Mouse (Mus musculus): Measurements from ENCODE around the gene Ssb. TPM values are rescaled to one million over a fixed set of nuclear protein-coding genes. Genes with fewer than 3 reads are reported as not detected.
"Not testable (repeated sequence)": the region's sequence is repeated elsewhere in the genome, so short reads cannot be mapped to it uniquely, and the experiment has no call there.

Ssb gene
- polyA plus RNA-seq, 1 experiment from 2014 or later = 201 TPM

DNA sequence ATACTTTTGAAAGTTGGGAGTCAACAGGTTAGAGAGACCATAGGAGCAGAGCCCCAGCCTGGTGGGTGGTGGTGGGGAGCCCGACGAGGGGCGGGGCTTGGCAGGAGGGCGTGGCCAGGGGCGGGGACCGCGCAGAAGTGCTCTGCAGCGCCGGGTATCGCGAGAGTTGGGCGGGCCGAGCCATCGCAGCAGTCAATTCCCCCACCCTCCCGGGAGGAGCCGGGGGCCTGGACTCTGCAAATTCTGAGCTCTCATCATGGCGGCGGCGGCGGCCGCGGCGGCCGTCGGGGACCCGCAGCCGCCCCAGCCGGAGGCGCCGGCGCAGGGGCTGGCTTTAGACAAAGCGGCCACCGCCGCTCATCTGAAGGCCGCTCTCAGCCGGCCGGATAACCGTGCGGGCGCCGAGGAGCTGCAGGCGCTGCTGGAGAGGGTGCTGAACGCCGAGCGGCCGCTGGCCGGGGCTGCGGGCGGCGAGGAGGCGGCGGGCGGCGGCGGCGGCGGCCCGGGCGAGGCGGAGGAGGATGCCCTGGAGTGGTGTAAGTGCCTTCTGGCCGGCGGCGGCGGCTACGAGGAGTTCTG is 35.8 kb downstream of the Ssb start, which contains the start of gene Ubr3:
Gene Ubr3, plus strand, starts transcription at position 208 of the 579 bp plus-strand sequence.
- Histone ChIP-seq H3K9me3 (replicated peaks) (no peaks in the 10 kb centered on the region), H3K4me3 (peak within 1 kb of the TSS; percentile 97), H3K27ac (peak within 1 kb of the TSS; percentile 96), H3K4me2 (peak within 1 kb of the TSS; percentile 85), H3K36me3 (no peaks in the 10 kb centered on the region), H3K9ac (peak within 1 kb of the TSS; percentile 100), H3K27me3 (no peaks in the 10 kb centered on the region), H3K4me1 (replicated peaks) (peaks cover 12% of the 10 kb centered on the region)
- whole genome bisulfite sequencing = under 1% methylated on average over 54 of the region's 65 CpGs
- peak; percentile 98 for ATAC-seq (replicated peaks; ENCODE audit: insufficient number of reproducible peaks, insufficient read depth, low FRiP score, low read depth)

DNA sequence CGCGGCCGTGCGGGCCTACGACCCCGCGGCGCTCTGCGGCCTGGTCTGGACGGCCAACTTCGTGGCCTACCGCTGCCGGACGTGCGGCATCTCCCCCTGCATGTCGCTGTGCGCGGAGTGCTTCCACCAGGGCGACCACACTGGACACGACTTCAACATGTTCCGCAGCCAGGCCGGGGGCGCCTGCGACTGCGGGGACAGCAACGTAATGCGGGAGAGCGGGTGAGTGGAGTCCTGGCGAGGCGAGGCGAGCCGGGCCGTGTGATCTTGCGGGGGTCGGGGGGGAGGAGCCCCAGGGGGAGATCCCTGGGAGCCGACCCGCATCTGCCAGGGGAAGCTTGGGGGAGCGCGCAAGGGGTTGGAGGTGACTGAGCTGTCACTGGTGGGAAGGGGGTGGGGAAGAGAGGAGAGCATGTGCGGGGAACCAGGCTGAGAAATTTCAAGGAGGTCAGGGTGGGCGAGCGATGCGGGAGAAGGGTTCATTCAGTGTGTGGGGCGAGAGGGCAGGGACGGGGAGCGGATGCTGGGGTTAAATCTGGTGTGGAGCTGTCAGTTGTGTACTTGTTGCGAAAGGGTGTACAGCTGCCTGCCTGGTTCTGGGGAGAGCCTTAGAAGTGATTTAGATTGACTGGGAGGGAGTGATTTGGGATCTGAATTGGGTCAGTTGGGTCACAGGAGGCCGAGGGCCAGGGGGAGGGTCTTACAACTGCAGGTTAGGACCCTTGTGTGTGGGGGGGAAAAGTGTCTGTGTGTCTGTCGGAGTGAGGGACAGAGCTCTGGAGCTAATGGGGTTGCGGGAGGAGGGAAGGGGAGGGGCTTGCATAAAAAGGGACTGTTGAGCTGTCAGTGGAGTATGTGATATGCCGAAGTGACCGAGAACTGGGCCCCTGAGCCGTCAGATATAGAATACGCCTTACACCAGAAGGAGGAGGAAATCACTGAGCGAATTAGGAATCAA is 36.5 kb downstream of the Ssb start:
- H3K9me3 ChIP-seq (replicated peaks) = no peaks in the 10 kb centered on the region
- H3K36me3 ChIP-seq = no peaks in the 10 kb centered on the region
- H3K4me1 ChIP-seq (replicated peaks) = peaks cover 12% of the 10 kb centered on the region
- H3K9ac ChIP-seq = peak overlapping the region; percentile 100
- ATAC-seq (replicated peaks; ENCODE audit: insufficient number of reproducible peaks, insufficient read depth, low FRiP score, low read depth) = peak; percentile 73
- peak overlapping the region; percentile 97 for H3K4me3 ChIP-seq
- H3K27ac ChIP-seq = peak overlapping the region; percentile 96
- peak overlapping the region; percentile 85 for H3K4me2 ChIP-seq
- under 1% methylated on average over 55 of the region's 55 CpGs for WGBS
- no peaks in the 10 kb centered on the region for H3K27me3 ChIP-seq

DNA sequence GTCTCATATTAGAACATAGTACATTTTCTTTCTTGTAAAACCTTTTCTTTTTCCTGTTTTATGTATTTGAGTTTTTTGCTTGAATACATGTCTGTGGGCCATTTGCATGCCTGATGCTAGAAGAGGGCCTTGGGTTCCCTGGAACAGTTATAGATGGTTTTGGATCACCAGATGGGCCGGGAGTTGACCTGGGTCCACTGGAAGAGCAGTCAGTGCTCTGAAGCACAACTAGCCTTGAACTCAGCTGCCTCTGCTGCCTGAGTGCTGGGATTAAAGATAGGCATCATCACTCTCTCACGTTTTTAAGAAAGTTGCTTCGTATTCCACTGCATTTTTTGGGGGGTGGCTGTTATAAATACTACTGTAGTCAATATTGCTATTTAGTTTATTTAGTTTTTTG is 42.2 kb downstream of the Ssb start:
- WGBS = 90% methylated on average over 3 of the region's 3 CpGs
- no peak overlapping the region for H3K27ac ChIP-seq
- H3K4me1 ChIP-seq (replicated peaks) = peaks cover 12% of the 10 kb centered on the region
- H3K27me3 ChIP-seq = no peaks in the 10 kb centered on the region
- H3K9ac ChIP-seq = no peak overlapping the region
- no peaks in the 10 kb centered on the region for H3K9me3 ChIP-seq (replicated peaks)
- no peak overlapping the region for H3K4me2 ChIP-seq
- H3K4me3 ChIP-seq = no peak overlapping the region
- no peaks in the 10 kb centered on the region; the same call in 1 of the 2 replicates for H3K36me3 ChIP-seq
- ATAC-seq (replicated peaks; ENCODE audit: insufficient number of reproducible peaks, insufficient read depth, low FRiP score, low read depth) = no peak

DNA sequence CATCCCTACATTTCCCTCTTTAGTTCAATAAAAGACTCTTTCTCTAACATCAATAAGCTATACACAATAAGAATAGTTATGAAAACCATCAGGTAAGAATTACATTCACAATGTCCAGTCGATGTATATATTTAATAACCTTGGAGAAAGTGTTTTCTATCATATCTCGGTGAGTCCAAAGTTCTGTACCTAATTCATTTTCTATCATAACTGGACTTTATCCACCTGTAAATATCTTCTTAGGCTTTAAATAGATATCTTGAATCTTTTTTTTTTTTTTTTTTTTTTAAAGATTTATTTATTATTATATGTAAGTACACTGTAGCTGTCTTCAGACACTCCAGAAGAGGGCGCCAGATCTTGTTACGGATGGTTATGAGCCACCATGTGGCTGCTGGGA is 46.0 kb downstream of the Ssb start:
- H3K27ac ChIP-seq; H3K36me3 ChIP-seq; ATAC-seq (replicated peaks; ENCODE audit: insufficient number of reproducible peaks, insufficient read depth, low FRiP score, low read depth); H3K9ac ChIP-seq; H3K4me3 ChIP-seq; H3K9me3 ChIP-seq (replicated peaks); H3K4me1 ChIP-seq (replicated peaks); H3K4me2 ChIP-seq; H3K27me3 ChIP-seq: not testable (repeated sequence)
- 88% methylated on average over 4 of the region's 4 CpGs for WGBS

DNA sequence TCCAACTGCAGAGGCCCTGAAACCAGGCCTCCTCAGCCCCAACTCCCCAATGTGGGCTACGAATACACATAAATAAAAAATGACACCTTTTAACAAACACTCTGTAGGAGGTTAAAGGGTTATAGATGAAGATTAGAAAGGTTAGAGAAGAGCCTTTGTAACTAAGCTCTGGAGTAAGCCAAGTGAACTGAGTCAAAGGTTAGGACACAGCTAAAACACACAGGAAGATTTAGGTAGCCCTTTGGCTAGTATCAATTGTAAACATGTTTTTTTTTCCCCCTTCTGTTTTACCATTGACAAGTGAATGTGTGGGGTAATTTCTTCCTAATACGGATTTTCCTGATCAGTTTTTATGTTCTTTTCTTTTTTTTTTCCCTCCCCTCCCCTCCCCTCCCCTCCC is 51.4 kb downstream of the Ssb start:
- Histone ChIP-seq H3K27me3 (no peaks in the 10 kb centered on the region), H3K9ac (no peak overlapping the region), H3K9me3 (replicated peaks) (no peaks in the 10 kb centered on the region), H3K4me3 (no peak overlapping the region), H3K4me2 (no peak overlapping the region), H3K27ac (no peak overlapping the region), H3K4me1 (replicated peaks) (no peaks in the 10 kb centered on the region), H3K36me3 (peaks cover 14% of the 10 kb centered on the region)
- WGBS = 72% methylated on average over 2 of the region's 2 CpGs
- ATAC-seq (replicated peaks; ENCODE audit: insufficient number of reproducible peaks, insufficient read depth, low FRiP score, low read depth) = no peak

DNA sequence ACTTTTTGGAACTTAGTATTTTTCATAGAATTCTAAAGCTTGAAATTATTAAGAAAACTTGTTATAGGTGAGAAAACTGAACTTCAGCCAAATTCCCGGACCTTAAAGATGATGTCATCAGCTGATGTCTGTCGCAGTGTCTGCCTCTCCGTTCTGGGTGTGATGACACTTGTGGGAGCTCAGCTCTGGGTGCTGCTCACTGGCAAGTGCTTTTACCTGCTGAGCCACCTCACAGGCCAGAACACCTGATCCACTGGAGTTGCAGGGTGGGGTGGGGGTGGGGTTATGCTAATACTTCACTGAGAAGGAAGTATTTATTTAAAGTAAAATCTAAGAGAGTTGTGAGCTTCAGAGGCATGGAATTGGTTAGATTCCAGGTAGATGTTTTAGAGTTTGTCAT is 55.9 kb downstream of the Ssb start:
- H3K27ac ChIP-seq = no peak overlapping the region
- 70% methylated on average over 3 of the region's 3 CpGs for WGBS
- no peak overlapping the region for H3K4me3 ChIP-seq
- peaks cover 35% of the 10 kb centered on the region for H3K36me3 ChIP-seq
- H3K4me1 ChIP-seq (replicated peaks) = no peaks in the 10 kb centered on the region
- no peak for ATAC-seq (replicated peaks; ENCODE audit: insufficient number of reproducible peaks, insufficient read depth, low FRiP score, low read depth)
- H3K4me2 ChIP-seq = no peak overlapping the region
- H3K9ac ChIP-seq = no peak overlapping the region
- H3K27me3 ChIP-seq = no peaks in the 10 kb centered on the region
- no peaks in the 10 kb centered on the region for H3K9me3 ChIP-seq (replicated peaks)

Other genes starting within 250 kb of the Ssb start
- gene Bbs5, start 214.4 kb upstream of the Ssb start, polyA plus RNA-seq (2015; fragmentation: Nextera tagmentation; extraction: Ambion mirVana) = 9.6 and 12.4 TPM in 2 replicates
- 15.0 and 23.9 TPM in 2 replicates for gene Klhl41, start 191.4 kb upstream of the Ssb start, polyA plus RNA-seq (2015; fragmentation: Nextera tagmentation; extraction: Ambion mirVana)
- 18.8 and 19.0 TPM in 2 replicates for gene Fastkd1, start 148.0 kb upstream of the Ssb start, polyA plus RNA-seq (2015; fragmentation: Nextera tagmentation; extraction: Ambion mirVana)
- 83.5 and 98.4 TPM in 2 replicates for gene Ppig, start 139.0 kb upstream of the Ssb start, polyA plus RNA-seq (2015; fragmentation: Nextera tagmentation; extraction: Ambion mirVana)
- 1.4 and 1.7 TPM in 2 replicates for gene Ccdc173, start 72.0 kb upstream of the Ssb start, polyA plus RNA-seq (2015; fragmentation: Nextera tagmentation; extraction: Ambion mirVana)
- gene Phospho2, start 71.9 kb upstream of the Ssb start, polyA plus RNA-seq (2015; fragmentation: Nextera tagmentation; extraction: Ambion mirVana) = 17.3 and 18.3 TPM in 2 replicates
- 46.4 and 53.0 TPM in 2 replicates for gene Klhl23, start 39.6 kb upstream of the Ssb start, polyA plus RNA-seq (2015; fragmentation: Nextera tagmentation; extraction: Ambion mirVana)
- gene Mettl5, start 24.1 kb downstream of the Ssb start, polyA plus RNA-seq (2015; fragmentation: Nextera tagmentation; extraction: Ambion mirVana) = 33.5 and 38.1 TPM in 2 replicates
- gene Ubr3, start 35.7 kb downstream of the Ssb start, polyA plus RNA-seq (2015; fragmentation: Nextera tagmentation; extraction: Ambion mirVana) = 9.1 and 11.8 TPM in 2 replicates
- 0.23 and 0.25 TPM in 2 replicates for gene Myo3b, start 177.6 kb downstream of the Ssb start, polyA plus RNA-seq (2015; fragmentation: Nextera tagmentation; extraction: Ambion mirVana)

All from heart, embryonic 15.5 days (tissue).